Mouse (Mus musculus) hindbrain, embryonic 14.5 days (tissue): ENCODE measurements at regions not wholly inside any gene's neighbourhood (a gene's known extent, or its start where the extent isn't known, plus 50 kb on each side); places are given as distances from the start of the nearest gene placed in this dataset.
A peak's percentile ranks its signal among the peaks of the same experiment; 100 is the strongest.

Experiments
- ATAC-seq: fragments of 200-750 bp; cut with Nextera tagmentation; 2 replicates; pipeline ENCODE4 v1.8.0; 2017; ENCODE audit warnings: moderate number of reproducible peaks, mild to moderate bottlenecking, moderate TSS enrichment, moderate library complexity; ENCODE audit not compliant: low FRiP score
- DNase-seq: peaks from one replicate; pipeline ENCODE4 v3.0.0-alpha.2; 2015; ENCODE audit warnings: low spot score
- H3K27ac ChIP-seq: fragments of 300-500 bp; sonication (generic); 2 replicates; pipeline ENCODE4 v1.5.1; 2014; ENCODE audit warnings: mild to moderate bottlenecking, moderate library complexity
- H3K27me3 ChIP-seq: fragments of 300-500 bp; sonication (generic); 2 replicates; pipeline ENCODE4 v1.6.1; 2014; ENCODE audit warnings: mild to moderate bottlenecking, low read length, mixed read lengths; ENCODE audit not compliant: control insufficient read depth, insufficient read depth
- H3K36me3 ChIP-seq: fragments of 300-500 bp; sonication (generic); replicated peaks from 2 replicates; pipeline ENCODE4 v1.6.1; 2014; ENCODE audit not compliant: control insufficient read depth, insufficient read depth
- H3K4me1 ChIP-seq: fragments of 300-500 bp; sonication (generic); replicated peaks from 2 replicates; pipeline ENCODE4 v1.6.1; 2014; ENCODE audit warnings: antibody characterized with exemption, low read length, mixed read lengths; ENCODE audit not compliant: control insufficient read depth, insufficient read depth
- H3K4me2 ChIP-seq: fragments of 300-500 bp; sonication (generic); replicated peaks from 2 replicates; pipeline ENCODE4 v1.6.1; 2014; ENCODE audit warnings: mild to moderate bottlenecking, moderate library complexity
- H3K4me3 ChIP-seq: fragments of 300-500 bp; sonication (generic); replicated peaks from 2 replicates; pipeline ENCODE4 v1.5.1; 2014; ENCODE audit warnings: mild to moderate bottlenecking, low read length
- H3K9ac ChIP-seq: fragments of 300-500 bp; sonication (generic); 2 replicates; pipeline ENCODE4 v1.6.1; 2014
- H3K9me3 ChIP-seq: fragments of 300-500 bp; sonication (generic); 2 replicates; pipeline ENCODE4 v1.6.1; 2016; ENCODE audit warnings: low read length; ENCODE audit not compliant: control insufficient read depth
- WGBS: fragments of 180-500 bp; shearing (Covaris S2); extraction: QIAGEN DNeasy Blood & Tissue Kit; methylation state at CpG from one replicate; pipeline ENCODE4 v1.1.7; 2014; 5-methylcytosine and 5-hydroxymethylcytosine counted together

DNA sequence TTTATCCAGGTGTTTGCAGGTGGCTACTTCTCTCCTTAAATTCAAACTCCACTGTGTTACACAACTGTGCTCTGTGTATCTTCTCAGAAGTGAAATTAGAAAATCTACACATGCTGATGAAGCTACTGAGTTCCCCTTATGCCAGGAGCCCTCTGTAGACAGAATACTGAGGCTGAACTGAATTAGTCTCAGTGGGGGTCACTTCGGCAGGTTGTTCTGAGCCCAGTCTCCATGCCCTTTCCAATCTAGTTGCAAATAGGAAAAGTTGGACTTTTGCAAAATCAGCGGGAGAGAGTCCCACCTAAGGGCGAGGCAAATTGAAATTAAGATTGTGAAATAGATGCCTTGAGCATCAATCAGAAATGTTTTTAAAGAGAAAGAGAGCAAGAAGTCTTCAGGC lies 833.1 kb upstream of the 4930412O13Rik start:
- H3K4me2 ChIP-seq: no peak overlapping the region

DNA sequence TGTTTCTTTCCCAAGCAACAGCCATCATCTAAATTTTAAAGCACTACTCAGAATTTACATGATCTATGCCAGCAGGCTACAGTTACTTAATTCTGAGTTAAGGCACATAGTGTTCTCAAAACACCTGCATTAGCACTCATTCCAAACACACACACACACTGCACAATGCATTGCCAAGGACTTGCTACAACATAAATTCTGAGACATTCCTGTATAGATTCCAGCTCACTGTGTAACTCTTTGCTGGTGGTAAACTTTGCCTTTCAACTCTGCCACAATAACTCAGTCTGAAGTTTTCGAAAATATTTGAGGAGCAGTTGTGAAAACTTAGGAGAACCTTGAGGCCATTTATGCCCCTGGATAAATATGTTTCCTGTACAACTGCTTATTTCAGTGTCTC lies 807.2 kb upstream of the 4930412O13Rik start:
- H3K4me2 ChIP-seq: no peak overlapping the region
- H3K36me3 ChIP-seq: no peaks in the 10 kb centered on the region
- no peak overlapping the region for H3K9ac ChIP-seq
- no peaks in the 10 kb centered on the region for H3K4me1 ChIP-seq
- H3K9me3 ChIP-seq: no peaks in the 10 kb centered on the region
- DNase-seq (no peak), ATAC-seq (no peak)
- WGBS: 96% methylated on average over 1 of the region's 1 CpGs
- no peaks in the 10 kb centered on the region for H3K27me3 ChIP-seq
- H3K4me3 ChIP-seq: no peak overlapping the region
- H3K27ac ChIP-seq: no peak overlapping the region

More for the DNA sequence above, 833.1 kb upstream of the 4930412O13Rik start:
- Histone ChIP-seq H3K9ac (no peak overlapping the region), H3K36me3 (no peaks in the 10 kb centered on the region), H3K27ac (no peak overlapping the region), H3K4me3 (no peak overlapping the region), H3K9me3 (no peaks in the 10 kb centered on the region), H3K4me1 (no peaks in the 10 kb centered on the region), H3K27me3 (no peaks in the 10 kb centered on the region)
- DNase-seq (no peak), ATAC-seq (no peak)
- 85% methylated on average over 3 of the region's 3 CpGs for WGBS

DNA sequence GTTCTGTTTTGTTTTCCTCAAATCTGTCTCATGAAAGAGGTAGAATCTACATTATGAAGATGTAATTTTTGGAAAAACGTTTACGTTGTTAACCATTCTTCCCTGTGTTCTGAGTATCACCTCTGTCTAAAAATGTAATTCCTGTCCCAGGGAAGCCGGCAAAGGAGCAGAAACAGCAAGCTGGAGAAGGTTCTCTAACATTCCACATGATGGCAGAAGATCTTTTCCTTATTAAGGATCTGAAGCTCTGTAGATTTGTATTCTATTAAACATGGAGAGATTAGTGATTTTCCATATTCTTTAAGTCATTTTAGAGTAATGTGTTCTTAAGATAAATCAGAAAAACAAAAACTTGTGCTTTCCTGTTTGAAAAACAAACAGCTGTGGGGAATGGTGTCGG lies 802.9 kb upstream of the 4930412O13Rik start:
- Histone ChIP-seq H3K27ac (no peak overlapping the region), H3K9me3 (no peaks in the 10 kb centered on the region), H3K4me3 (no peak overlapping the region), H3K4me2 (no peak overlapping the region), H3K36me3 (no peaks in the 10 kb centered on the region), H3K9ac (no peak overlapping the region), H3K27me3 (no peaks in the 10 kb centered on the region), H3K4me1 (no peaks in the 10 kb centered on the region)
- 82% methylated on average over 4 of the region's 4 CpGs for WGBS
- no peak for ATAC-seq
- peak; percentile 31 for DNase-seq

DNA sequence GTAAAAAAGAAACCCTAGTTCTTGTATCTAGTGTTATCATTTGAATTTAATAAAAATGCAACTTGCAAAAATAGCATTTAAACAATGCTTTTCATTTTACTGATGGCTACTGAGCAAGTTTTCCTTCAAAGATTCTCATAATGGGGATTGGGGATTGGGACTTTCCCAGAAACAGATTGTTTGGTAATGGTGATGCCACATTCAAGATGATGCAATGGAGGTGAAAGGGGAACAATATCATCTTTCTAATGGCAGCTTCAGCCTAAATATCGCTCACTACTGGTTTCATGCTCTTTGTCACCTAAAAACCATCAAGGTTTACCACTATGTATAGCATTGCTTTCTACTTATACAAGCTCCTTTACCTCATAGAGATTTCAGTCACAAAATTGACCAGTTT lies 799.3 kb upstream of the 4930412O13Rik start:
- H3K27me3 ChIP-seq: no peaks in the 10 kb centered on the region
- H3K4me3 ChIP-seq: no peak overlapping the region
- no peak overlapping the region for H3K4me2 ChIP-seq
- WGBS: 91% methylated on average over 1 of the region's 1 CpGs
- no peaks in the 10 kb centered on the region for H3K4me1 ChIP-seq
- H3K9me3 ChIP-seq: no peaks in the 10 kb centered on the region
- DNase-seq: no peak
- H3K36me3 ChIP-seq: no peaks in the 10 kb centered on the region
- H3K27ac ChIP-seq: no peak overlapping the region
- ATAC-seq: no peak
- H3K9ac ChIP-seq: no peak overlapping the region

DNA sequence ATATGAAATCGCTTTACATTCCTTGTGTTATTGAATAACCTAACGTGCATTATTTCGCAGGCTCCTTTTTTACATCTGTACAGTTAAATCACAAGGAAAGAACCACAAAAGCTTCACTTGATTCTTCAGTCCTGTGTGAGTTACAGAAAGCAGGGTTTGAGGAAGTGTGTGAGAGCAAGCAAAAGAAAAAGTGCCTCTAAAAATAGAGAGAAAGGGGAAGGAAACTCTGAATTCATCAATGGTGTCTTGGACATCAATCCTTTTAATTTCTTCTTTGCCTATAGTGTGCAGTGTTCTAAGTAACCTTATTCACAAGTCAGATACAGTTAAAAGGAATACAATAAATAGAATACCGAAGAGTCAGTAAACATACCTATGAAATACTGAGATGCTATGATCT lies 785.7 kb upstream of the 4930412O13Rik start:
- ATAC-seq: no peak
- no peak for DNase-seq
- 73% methylated on average over 4 of the region's 4 CpGs for WGBS
- no peaks in the 10 kb centered on the region for H3K4me1 ChIP-seq
- H3K9me3 ChIP-seq: no peaks in the 10 kb centered on the region
- no peaks in the 10 kb centered on the region for H3K27me3 ChIP-seq
- H3K36me3 ChIP-seq: no peaks in the 10 kb centered on the region
- no peak overlapping the region for H3K4me2 ChIP-seq
- no peak overlapping the region for H3K9ac ChIP-seq
- no peak overlapping the region for H3K27ac ChIP-seq
- no peak overlapping the region for H3K4me3 ChIP-seq

DNA sequence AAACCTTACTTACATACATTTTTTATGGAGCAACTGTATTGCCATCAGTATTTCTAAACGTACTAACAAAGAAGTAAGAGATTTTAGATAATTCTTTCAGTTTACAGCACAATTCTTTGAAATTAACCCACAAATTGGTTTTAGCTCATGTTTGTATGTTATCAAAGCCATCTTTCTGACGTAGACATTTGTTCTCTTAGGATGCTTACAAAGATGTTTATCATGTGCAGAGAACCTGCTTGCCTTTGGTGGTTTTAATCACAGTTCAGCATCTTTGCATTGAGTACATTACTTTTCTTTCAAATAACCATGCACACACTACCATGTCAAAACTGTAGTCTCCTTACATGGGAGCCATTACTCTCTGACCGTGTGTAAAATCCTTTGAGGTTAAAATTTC lies 764.4 kb upstream of the 4930412O13Rik start:
- Histone ChIP-seq H3K4me2 (no peak overlapping the region), H3K9me3 (no peaks in the 10 kb centered on the region), H3K27ac (no peak overlapping the region), H3K27me3 (no peaks in the 10 kb centered on the region), H3K9ac (no peak overlapping the region), H3K4me3 (no peak overlapping the region), H3K4me1 (no peaks in the 10 kb centered on the region), H3K36me3 (no peaks in the 10 kb centered on the region)
- ATAC-seq: no peak
- DNase-seq: no peak
- WGBS: 79% methylated on average over 3 of the region's 3 CpGs

DNA sequence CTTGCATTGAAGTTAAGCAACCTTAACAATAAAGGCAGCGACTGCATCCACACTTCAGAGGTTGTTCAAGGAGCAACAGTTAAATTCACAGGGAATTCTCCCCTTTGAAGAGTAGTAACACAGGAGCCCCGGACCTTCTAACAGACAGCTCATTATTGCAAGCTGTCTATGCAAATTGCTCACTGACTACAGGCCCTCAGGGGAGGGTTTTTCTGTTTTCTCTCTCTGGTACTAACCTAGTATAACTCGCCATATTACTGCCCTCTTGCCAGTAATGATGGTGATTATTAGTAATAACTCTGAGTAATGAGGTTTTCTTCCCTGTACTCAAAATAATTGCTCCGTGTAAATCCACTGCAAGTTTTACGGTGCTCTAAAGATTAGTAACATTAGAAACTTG lies 763.5 kb upstream of the 4930412O13Rik start:
- Histone ChIP-seq H3K4me3 (no peak overlapping the region), H3K4me2 (no peak overlapping the region), H3K9me3 (no peaks in the 10 kb centered on the region), H3K9ac (no peak overlapping the region), H3K4me1 (no peaks in the 10 kb centered on the region), H3K27me3 (no peaks in the 10 kb centered on the region), H3K27ac (no peak overlapping the region), H3K36me3 (no peaks in the 10 kb centered on the region)
- DNase-seq (no peak), ATAC-seq (no peak)
- WGBS: 55% methylated on average over 5 of the region's 5 CpGs

DNA sequence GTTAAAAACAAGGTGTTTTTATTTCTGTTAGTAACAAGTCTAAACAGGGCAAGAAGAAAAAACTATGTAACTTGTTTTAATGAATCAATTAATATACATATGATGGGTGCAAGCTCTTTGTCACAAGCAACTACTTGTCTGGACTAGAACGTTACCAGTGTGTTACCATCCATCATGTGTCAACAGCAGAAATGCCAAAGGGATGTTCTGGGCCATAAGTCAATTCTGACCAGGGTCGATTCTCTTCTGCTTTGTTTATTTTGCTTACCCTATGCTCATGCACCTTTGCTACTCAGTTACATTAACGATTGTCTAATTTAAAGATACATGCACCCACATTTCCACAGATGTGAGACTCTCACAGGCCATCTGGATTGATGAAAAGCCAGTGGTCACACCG lies 744.1 kb upstream of the 4930412O13Rik start:
- Histone ChIP-seq H3K9me3 (no peaks in the 10 kb centered on the region), H3K9ac (no peak overlapping the region), H3K36me3 (no peaks in the 10 kb centered on the region), H3K4me2 (no peak overlapping the region), H3K4me1 (no peaks in the 10 kb centered on the region), H3K4me3 (no peak overlapping the region), H3K27me3 (no peaks in the 10 kb centered on the region), H3K27ac (no peak overlapping the region)
- ATAC-seq (no peak), DNase-seq (no peak)
- WGBS: 55% methylated on average over 4 of the region's 4 CpGs

DNA sequence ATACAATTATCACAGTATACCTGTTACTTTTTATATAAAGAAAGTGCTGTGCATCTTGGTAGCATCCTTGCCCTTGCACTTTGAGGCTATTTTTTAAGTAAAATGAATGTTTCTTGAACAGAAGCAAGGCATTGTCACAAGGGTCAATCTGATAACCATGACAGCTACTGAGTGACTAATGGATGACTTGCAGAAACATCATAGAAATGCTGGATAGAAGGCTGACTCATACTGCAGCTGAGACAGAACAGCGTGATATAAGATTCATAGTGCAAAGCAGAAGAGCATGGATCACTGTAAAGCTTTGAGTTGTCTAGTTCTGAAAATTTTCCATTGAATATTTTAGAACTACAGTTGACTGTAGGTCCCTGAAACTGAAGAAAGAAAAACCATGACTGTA lies 739.6 kb upstream of the 4930412O13Rik start:
- no peaks in the 10 kb centered on the region for H3K27me3 ChIP-seq
- no peak overlapping the region for H3K4me3 ChIP-seq
- no peak overlapping the region for H3K4me2 ChIP-seq
- no peak overlapping the region for H3K27ac ChIP-seq
- ATAC-seq: no peak
- WGBS: 91% methylated on average over 1 of the region's 1 CpGs
- H3K4me1 ChIP-seq: no peaks in the 10 kb centered on the region
- no peak overlapping the region for H3K9ac ChIP-seq
- no peaks in the 10 kb centered on the region for H3K9me3 ChIP-seq
- no peak for DNase-seq
- H3K36me3 ChIP-seq: no peaks in the 10 kb centered on the region

DNA sequence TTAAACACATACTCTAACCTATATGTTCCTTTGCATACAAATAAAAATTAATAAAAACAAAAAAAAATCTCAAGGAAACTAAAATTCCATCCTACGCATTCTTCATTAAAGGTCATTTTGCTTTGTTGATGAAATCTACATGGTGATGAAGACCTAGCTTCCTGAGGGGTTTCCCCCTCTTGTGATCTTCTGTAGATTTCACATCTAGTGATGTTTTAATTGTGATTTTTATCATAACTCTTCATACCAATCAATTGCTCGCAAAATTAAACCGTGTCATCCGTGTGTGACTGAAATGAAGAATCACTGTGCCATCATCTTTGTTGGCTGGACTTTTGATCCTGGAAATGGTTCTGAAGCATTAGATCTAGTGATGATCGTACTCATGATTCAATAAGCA lies 725.4 kb upstream of the 4930412O13Rik start:
- Histone ChIP-seq H3K4me3 (no peak overlapping the region), H3K36me3 (no peaks in the 10 kb centered on the region), H3K4me2 (no peak overlapping the region), H3K9ac (no peak overlapping the region), H3K27me3 (no peaks in the 10 kb centered on the region), H3K27ac (no peak overlapping the region), H3K9me3 (no peaks in the 10 kb centered on the region), H3K4me1 (no peaks in the 10 kb centered on the region)
- ATAC-seq (no peak), DNase-seq (no peak)
- WGBS: 92% methylated on average over 5 of the region's 5 CpGs
